In genomic region chr14:60634877-60635771, GRCm38 (mm10) we compare ENCODE assay signal across 8 mouse cellular contexts. TPM values are rescaled to one million over a fixed set of nuclear protein-coding genes. Genes with fewer than 3 reads are reported as not detected.
DNase-seq lines count a peak whose midpoint lies in the region; ATAC-seq and TF ChIP-seq lines count a peak whose summit lies in the region.

No protein-coding gene starts in this region.

- intact Hi-C loops in heart, adult 2 months (cut with DNase I): loop anchor here (1.0 to 5.0 kb wide), 3 partner anchors 47 to 110 kb away; no protein-coding TSS in a partner anchor

- peak overlapping the region; percentile 69 for H3K4me3 ChIP-seq in neural tube, embryonic 11.5 days (ENCODE audit: low read depth, low read length)
- H3K4me3 ChIP-seq in heart, adult 2 months: peak overlapping the region; percentile 69
- H3K4me3 ChIP-seq in lung, postnatal 0 days (ENCODE audit: low read depth, low read length): peak overlapping the region; percentile 61

- peak overlapping the region; percentile 91 for H3K4me2 ChIP-seq in neural tube, embryonic 11.5 days (ENCODE audit: low read depth)
- peak overlapping the region; percentile 91 for H3K4me2 ChIP-seq in lung, postnatal 0 days (replicated peaks; ENCODE audit: low read depth, low read length)

- H3K4me1 ChIP-seq in neural tube, embryonic 11.5 days (ENCODE audit: control insufficient read depth, insufficient read depth, low read length): peaks cover 46% of the 10 kb centered on the region
- H3K4me1 ChIP-seq in heart, adult 2 months (ENCODE audit: control insufficient read depth, insufficient read depth, low read length): peaks cover 7% of the 10 kb centered on the region
- H3K4me1 ChIP-seq in lung, postnatal 0 days (ENCODE audit: insufficient read depth, low read depth, low read length): peaks cover 12% of the 10 kb centered on the region

- no peaks in the 10 kb centered on the region for H3K9me3 ChIP-seq in neural tube, embryonic 11.5 days (ENCODE audit: control insufficient read depth, low read length)
- H3K9me3 ChIP-seq in lung, postnatal 0 days (ENCODE audit: low read length): no peaks in the 10 kb centered on the region

- TF ChIP-seq CTCF in heart, adult 2 months (IDR thresholded peaks at IDR 0.05): peak; percentile 52
- TF ChIP-seq CTCF in lung, postnatal 0 days (IDR thresholded peaks at IDR 0.05): peak; percentile 65

- DNase-seq in neural tube, embryonic 11.5 days (ENCODE audit: low spot score): peak; percentile 70
- no peak for DNase-seq in neural tube, embryonic 10.5 days (ENCODE audit: extremely low spot score, low spot score)
- DNase-seq in heart, adult 2 months: peak in 1 of 2 experiments; percentile 61
- DNase-seq in kidney, adult 8-10 months: peak; percentile 65 to 66
- peak; percentile 84 for DNase-seq in lung, postnatal 0 days (ENCODE audit: low spot score)
- peak; percentile 30 for DNase-seq in retina, postnatal 7 days (ENCODE audit: low read depth, low spot score)
- DNase-seq in Muller cell, postnatal 12 days (ENCODE audit: inconsistent ontology term): no peak

- TF ChIP-seq POLR2A in heart, adult 2 months (IDR thresholded peaks at IDR 0.05; ENCODE audit: insufficient read depth, low read depth, low read length): no peak

- no peaks in the 10 kb centered on the region for H3K27me3 ChIP-seq in neural tube, embryonic 11.5 days (ENCODE audit: control insufficient read depth, insufficient read depth, low read length)
- no peaks in the 10 kb centered on the region for H3K27me3 ChIP-seq in heart, adult 2 months (ENCODE audit: control insufficient read depth, insufficient read depth, low read length)
- no peaks in the 10 kb centered on the region for H3K27me3 ChIP-seq in lung, postnatal 0 days (replicated peaks; ENCODE audit: insufficient read depth, low read length)

- H3K79me2 ChIP-seq in heart, adult 2 months (replicated peaks; ENCODE audit: control insufficient read depth, insufficient read depth, low read length): peaks cover 2% of the 10 kb centered on the region; the same call in 1 of the 2 replicates

- peak overlapping the region; percentile 64 for H3K9ac ChIP-seq in neural tube, embryonic 11.5 days (ENCODE audit: low read length)
- H3K9ac ChIP-seq in heart, adult 2 months (ENCODE audit: low read depth, low read length): peak overlapping the region; percentile 78
- H3K9ac ChIP-seq in lung, postnatal 0 days (replicated peaks; ENCODE audit: low read depth): peak overlapping the region; percentile 51

- WGBS in neural tube, embryonic 11.5 days: under 1% methylated on average over 43 of the region's 45 CpGs
- under 1% methylated on average over 45 of the region's 45 CpGs for WGBS in heart, adult 2 months
- 2% methylated on average over 35 of the region's 45 CpGs for WGBS in lung, postnatal 0 days

- TF ChIP-seq EP300 in heart, adult 2 months (IDR thresholded peaks at IDR 0.05; ENCODE audit: insufficient read depth, low read depth, low read length): no peak
- TF ChIP-seq EP300 in lung, postnatal 0 days (IDR thresholded peaks at IDR 0.05): no peak

- peak overlapping the region; percentile 54 for H3K27ac ChIP-seq in neural tube, embryonic 11.5 days (ENCODE audit: low read depth, low read length)
- peak overlapping the region; percentile 81 for H3K27ac ChIP-seq in heart, adult 2 months
- H3K27ac ChIP-seq in lung, postnatal 0 days (ENCODE audit: low read length): peak overlapping the region; percentile 75

- H3K36me3 ChIP-seq in neural tube, embryonic 11.5 days (ENCODE audit: control insufficient read depth, insufficient read depth, low read length): no peaks in the 10 kb centered on the region
- H3K36me3 ChIP-seq in heart, adult 2 months (ENCODE audit: control insufficient read depth, insufficient read depth, low read length): peaks cover 3% of the 10 kb centered on the region; the same call in 1 of the 2 replicates
- no peaks in the 10 kb centered on the region for H3K36me3 ChIP-seq in lung, postnatal 0 days (ENCODE audit: insufficient read depth, low read length)

- ATAC-seq in neural tube, embryonic 11.5 days (ENCODE audit: insufficient read depth, low FRiP score, low TSS enrichment): no peak
- peak; percentile 9; the same call in 1 of the 2 replicates for ATAC-seq in common myeloid progenitor, adult 5-6 weeks (replicated peaks; ENCODE audit: low read depth, poor library complexity, severe bottlenecking)
- ATAC-seq in lung, postnatal 0 days: peak; percentile 73

RNA-seq across cellular contexts. Expression of gene Spata13, which starts 1.3 kb away (rescaled TPM):
- 56.2 and 64.9 TPM in 2 replicates for polyA plus RNA-seq in neural tube, embryonic 11.5 days (2014; fragmentation: Nextera tagmentation; extraction: Ambion mirVana)
- 10.4 and 16.7 TPM in 2 replicates for total RNA-seq in common myeloid progenitor, adult 5-6 weeks (2017)
- total RNA-seq in heart, adult 2 months (2021): 10 to 100 TPM; 13.1 to 14.7 TPM
- polyA plus RNA-seq in heart, adult 2 months (2012; rRNA removed): 9.5 and 14.4 TPM in 2 replicates
- polyA plus RNA-seq in lung, postnatal 0 days (2015; fragmentation: Nextera tagmentation; extraction: Ambion mirVana): 11.7 and 15.5 TPM in 2 replicates

Comparison
In these comparisons a context has a peak if more than half of its experiments do, and no peak if none do; other contexts are left out.
1. DNase-seq: peak in neural tube, embryonic 11.5 days (single experiment), kidney, adult 8-10 months (2 of 2), lung, postnatal 0 days (single experiment) and retina, postnatal 7 days (single experiment); none in neural tube, embryonic 10.5 days (single experiment) and Muller cell, postnatal 12 days (single experiment).
2. Peak in every context shown above with its lines, with median percentiles within 50 percentile points of each other: H3K27ac ChIP-seq, H3K4me3 ChIP-seq and H3K9ac ChIP-seq.